Mouse (Mus musculus): ENCODE data around the gene Ralgapb. TPM values are rescaled to one million over a fixed set of nuclear protein-coding genes. Genes with fewer than 3 reads are reported as not detected.

Gene Ralgapb
- total RNA-seq, 4 experiments from 2014 or later = 97.6 to 110 (median 106) TPM

DNA sequence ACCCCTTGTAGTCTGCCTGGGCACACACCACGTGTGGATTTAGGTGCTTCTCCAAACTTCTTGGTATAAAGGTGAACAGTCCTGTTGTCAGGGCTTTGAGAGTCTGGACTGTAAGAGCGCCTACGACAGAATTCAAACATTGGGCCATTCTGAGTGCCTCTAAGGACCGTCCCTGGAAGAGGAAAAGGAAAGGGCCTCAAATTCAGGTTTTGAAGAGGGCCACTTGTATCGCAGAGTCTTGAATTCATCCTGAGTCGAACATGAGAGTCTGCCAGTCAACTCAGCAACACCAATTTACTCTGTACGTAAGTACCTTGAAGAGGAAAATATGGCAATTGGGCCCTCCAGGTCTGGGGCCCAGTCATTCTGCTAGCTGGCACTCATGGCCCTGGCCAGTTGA lies 6.7 kb upstream of the Ralgapb start:
- no peak for DNase-seq (ENCODE audit: low spot score in 2 of 2)

- DNase-seq (ENCODE audit: low spot score in 2 of 2) = peak in 1 of 2 experiments; percentile 28
Observed at GRCm38 (mm10) chr2:158408997-158409594, 552 bp upstream of the Ralgapb start.

DNA sequence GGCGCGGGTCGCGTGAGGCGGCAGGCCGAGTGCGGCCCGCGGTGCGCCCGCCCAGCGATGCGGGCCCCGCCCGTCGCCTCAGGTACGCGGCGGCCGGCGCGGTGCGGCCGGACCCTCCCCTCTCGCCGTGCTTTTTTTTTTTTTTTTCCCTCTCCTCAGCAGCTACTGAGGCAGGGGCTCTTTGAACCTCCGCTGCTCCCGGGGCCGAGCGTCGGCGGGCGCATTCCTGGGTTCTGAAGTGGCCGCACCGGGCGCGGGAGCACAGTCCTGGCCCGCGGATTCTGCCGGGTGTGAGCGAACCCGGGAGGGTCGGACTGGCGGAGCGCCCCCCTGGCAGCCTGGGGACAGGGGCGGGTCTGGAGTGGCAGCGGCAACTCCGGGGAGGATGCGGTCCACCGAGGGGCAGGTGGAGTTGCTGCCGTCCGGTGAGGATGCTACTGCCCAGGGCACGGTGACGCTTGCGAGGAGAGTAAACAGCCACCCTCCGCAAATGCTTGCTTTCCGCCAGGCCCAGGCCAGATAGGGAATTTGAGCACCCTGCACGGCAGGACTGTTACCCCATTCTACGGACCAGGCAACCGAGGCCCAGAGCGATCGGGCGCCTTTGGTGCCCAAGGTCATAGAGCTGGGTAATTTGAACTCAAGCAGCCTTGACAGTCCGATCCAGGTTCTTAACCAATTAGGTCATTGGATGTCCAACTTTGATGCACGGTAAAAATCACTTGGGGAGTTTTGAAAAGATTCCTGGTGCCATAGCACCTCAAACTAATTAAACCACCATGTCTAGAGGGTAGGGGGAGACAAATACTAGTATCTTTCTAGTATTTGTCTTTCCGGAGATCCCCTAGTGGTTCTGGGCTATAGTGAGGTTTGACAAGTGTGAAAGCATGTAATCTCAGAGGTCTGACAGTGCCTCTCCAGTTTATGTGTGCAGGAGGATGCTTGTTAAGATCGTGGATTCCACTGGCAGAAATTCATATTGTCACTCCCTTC lies 670 bp downstream of the Ralgapb start:
- DNase-seq (ENCODE audit: low spot score in 2 of 2) = peak in 1 of 2 experiments; percentile 21

DNA sequence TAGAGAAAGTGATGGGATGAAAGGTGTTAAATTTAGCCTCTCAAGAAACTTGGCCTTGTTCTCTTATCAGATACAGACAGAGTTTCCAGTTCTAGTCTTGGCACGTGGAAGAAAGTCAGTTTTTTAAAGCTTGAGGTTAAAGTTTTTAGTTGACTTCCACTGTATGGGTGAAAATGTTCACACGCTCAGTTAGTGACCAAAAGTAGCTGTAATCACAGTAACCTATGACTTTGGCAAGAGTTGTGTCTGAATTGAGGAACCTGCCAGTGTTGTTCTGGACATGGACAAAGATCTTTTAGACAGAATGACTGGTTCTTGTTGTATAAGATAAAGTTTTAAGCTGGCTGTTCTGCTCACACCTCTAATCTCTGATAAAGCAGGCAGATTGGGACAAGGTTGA lies 3.6 kb downstream of the Ralgapb start:
- DNase-seq (ENCODE audit: low spot score in 2 of 2) = no peak

GRCm38 (mm10) chr2:158415826-158416225 lies 6.2 kb downstream of the Ralgapb start:
- no peak for DNase-seq (ENCODE audit: low spot score in 2 of 2)

DNA sequence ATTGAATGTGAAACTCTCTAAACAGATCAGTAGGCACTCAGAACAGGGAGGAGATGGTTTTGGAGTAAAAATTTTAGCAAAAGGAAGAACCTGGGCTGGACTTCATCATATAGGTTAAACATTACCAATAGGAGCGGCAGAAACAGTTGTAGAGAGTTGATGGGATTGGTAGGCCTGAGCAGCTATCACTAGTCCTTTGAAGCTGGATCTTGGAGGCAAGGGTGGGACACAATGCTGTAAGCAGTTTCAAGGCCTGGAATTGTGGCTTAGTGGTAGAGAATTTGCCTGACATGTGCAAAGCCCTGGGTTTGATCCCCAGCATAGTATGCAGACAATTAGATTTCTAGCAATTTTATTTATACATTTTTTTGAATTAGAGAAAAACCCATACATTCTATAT lies 9.0 kb downstream of the Ralgapb start:
- DNase-seq (ENCODE audit: low spot score in 2 of 2) = no peak

DNA sequence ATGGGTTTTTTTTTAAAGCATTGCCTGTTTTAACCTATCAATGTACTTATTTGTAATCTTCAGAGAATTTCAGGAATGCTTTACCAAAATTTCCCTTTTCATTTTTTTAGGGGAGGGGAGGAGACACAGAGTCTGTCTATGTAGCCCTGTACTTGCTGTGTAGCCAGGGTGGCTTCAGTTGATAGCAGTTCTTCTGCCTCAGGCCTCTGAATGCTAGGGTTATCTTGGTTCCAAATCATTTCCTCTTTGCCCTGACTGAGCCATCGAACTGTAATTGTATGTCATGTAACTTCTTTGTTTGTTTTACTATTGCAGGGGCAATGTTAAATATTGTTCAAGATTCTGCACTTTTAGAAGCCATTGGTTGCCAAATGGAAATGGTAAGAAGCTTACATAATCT lies 36.2 kb downstream of the Ralgapb start:
- DNase-seq (ENCODE audit: low spot score in 2 of 2) = no peak

DNA sequence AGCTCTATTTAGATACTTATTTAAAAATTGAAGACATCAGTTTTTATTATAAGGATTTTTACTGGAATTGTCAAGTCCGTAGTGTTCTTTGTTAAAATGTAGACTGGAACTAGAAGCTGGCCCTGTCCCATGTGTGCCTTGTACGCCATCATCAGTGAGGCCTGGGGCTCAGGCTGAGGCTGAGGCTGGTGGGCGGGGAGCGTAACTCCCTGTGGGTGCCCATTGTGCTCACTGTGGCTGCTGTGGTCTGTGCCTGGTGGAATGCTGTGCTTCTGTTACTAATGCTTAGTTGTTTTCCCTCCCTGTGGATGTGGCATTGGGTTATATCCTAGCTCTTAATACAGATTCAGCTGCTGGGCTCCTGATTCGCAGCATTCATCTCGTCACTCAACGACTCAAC lies 40.2 kb downstream of the Ralgapb start:
- DNase-seq (ENCODE audit: low spot score in 2 of 2) = no peak

DNA sequence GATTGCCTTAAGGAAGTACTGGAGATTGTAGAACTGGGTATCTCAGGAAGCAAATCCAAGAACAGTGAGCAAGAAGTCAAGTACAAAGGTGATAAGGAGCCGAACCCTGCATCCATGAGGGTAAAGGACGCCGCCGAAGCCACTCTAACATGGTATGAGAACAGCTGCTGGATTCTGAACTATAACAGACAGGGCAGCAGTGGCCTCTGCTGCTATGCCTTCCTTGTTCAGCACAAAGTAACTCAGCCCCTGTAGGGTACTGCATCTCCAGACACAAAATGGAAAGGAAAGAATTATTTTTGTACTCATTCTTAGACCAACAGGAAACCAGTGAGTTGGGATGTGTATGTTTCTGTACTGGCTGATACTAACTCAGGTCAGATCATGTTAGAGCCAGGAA lies 46.8 kb downstream of the Ralgapb start:
- DNase-seq (ENCODE audit: low spot score in 2 of 2) = no peak

DNA sequence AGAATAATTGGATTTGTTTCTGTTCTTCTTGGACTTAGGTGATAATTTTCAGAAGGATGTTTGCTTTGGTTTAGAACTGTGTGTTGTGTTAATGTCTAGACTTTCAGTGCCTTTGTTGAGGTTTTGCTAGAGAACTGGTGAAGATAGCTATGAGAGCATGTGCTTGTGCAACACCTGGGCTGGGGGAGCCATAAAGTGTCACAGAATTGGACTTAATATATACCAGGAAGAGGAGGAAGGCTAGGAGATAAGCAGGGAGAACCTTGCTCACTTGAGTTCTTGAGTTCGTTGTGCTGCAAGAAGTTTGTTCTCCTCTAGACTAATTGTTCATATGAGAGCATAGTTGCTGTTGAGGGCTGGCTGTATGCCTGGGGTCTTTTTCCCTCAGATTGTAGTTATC lies 48.0 kb downstream of the Ralgapb start:
- no peak for DNase-seq (ENCODE audit: low spot score in 2 of 2)

- DNase-seq (ENCODE audit: low spot score in 2 of 2) = no peak
Observed at GRCm38 (mm10) chr2:158462450-158462849, 52.8 kb downstream of the Ralgapb start.

DNA sequence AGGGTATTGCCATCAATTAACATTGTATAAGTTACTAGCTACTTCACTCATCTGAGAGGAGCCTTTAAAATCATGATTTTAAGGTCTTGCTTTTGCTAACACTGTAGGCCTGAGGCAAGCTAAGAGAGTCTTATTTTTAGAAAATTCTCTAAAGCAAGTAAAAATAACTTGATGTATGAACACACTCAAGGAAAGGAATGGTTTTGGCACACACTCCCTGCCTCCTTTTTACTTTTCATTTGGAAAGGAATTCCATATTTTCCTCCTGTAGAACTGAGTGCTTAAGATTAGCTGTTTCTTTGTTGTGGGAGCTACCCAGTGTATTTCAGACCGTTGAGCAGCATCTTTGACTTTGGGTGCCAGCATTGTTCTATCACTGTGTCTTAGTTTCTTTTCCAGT lies 64.5 kb downstream of the Ralgapb start:
- no peak for DNase-seq (ENCODE audit: low spot score in 2 of 2)

- no peak for DNase-seq (ENCODE audit: low spot score in 2 of 2)
Observed at GRCm38 (mm10) chr2:158477640-158478039, 68.0 kb downstream of the Ralgapb start.

- DNase-seq (ENCODE audit: low spot score in 2 of 2) = no peak
Observed at GRCm38 (mm10) chr2:158498457-158498856, 88.8 kb downstream of the Ralgapb start.

- no peak for DNase-seq (ENCODE audit: low spot score in 2 of 2)
Observed at GRCm38 (mm10) chr2:158501836-158502812, 92.5 kb downstream of the Ralgapb start, which contains the start of gene Adig. Gene Adig (plus strand): TSS chr2:158502612.

DNA sequence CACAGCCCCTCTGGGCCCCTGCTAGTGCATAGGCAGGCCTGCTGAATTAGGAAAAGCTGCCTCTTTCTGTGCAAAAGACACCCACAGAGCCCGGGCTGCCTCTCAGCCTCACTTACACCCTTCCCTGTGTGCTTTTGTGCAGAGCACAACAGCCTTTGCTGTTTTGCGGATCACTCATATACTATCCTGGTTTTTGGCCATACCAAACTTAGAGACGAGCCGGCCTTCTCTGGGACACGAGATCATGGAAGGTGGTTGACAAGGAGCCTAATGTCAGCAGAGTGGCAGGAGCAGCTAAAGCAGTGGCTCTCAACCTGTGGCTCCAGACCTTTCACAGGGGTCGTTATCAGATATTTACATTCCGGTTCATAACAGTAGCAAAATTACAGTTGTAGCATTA lies 93.6 kb downstream of the Ralgapb start:
- DNase-seq (ENCODE audit: low spot score in 2 of 2) = no peak

DNA sequence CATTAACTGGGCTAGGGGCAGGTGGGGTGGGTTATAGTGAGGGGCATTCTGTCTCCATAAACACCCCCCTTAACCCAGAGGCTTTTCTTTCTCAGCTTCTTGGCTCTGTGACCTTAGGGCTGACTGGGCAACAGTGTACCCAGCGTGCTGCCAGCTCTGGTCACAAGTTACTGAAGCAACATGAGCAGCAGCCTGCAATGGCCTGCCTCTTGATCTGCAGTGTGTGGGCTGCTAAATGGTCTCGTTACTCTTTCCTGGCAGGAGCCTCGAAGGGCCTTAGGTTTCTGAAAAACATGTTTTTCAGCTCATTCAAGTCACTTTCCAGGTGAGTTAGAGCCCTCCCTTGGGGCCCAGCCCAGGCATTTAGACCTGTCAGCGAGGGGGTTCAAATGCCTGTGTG lies 94.0 kb downstream of the Ralgapb start:
- no peak for DNase-seq (ENCODE audit: low spot score in 2 of 2)

- no peak for DNase-seq (ENCODE audit: low spot score in 2 of 2)
Observed at GRCm38 (mm10) chr2:158506475-158506874, 96.8 kb downstream of the Ralgapb start.

DNA sequence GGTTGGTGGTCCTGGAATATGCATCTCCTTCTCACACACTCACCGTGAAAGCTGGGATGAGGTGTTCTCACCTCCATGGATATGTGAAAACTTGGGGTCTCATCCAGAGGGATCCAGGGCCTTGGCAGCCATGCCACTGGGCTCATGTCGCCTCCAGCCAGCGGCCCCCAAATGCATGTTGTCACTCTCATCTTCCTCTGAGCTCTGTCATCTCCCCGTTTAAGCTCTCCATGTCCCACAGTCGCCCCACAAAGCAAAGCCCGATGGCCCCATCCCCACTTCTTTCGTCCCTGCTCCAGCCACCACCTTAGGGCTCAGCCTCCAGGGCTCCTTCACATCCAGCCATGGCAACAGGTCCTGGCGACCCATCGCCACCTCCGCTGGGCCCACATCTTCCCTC lies 97.4 kb downstream of the Ralgapb start:
- DNase-seq (ENCODE audit: low spot score in 2 of 2) = no peak

DNA sequence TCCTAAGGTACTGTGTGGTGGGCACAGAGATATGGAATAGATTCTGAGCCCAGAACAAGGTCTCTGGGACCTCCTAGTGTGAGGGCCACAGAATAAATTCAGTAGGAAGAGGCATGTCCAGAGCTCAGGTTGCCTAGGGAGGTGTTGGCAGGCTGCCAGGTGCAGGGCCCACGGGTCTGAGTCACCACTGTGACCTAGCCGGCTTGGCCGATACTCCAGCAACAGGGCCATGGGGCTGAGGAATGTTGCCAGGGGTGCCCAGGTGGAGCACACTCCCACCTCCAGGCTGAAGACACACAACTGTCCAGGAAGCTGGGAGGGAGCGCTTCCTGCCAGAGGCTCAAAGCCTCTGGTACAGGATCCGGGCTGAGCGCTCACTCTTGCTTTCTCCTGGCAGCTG lies 101.0 kb downstream of the Ralgapb start:
- DNase-seq (ENCODE audit: low spot score in 2 of 2) = no peak

- DNase-seq (ENCODE audit: low spot score in 2 of 2) = no peak
Observed at GRCm38 (mm10) chr2:158512528-158512927, 102.9 kb downstream of the Ralgapb start, which contains the start of gene Arhgap40. Gene Arhgap40 (plus strand): TSS chr2:158512796.
